Mouse (Mus musculus) adrenal gland, postnatal 14 days (tissue): ENCODE measurements around the gene Colca2. TPM values are rescaled to one million over a fixed set of nuclear protein-coding genes. Genes with fewer than 3 reads are reported as not detected.

Experiments
- DNase-seq: peaks from one replicate; pipeline ENCODE4 v3.0.0; 2021; ENCODE audit warnings: mixed read lengths
- total RNA-seq: library from RNA; stranded (reverse); gene quantifications from 2 replicates; pipeline ENCODE4 v1.2.3, GENCODE M21; 2021

The Colca2 gene
- total RNA-seq, 1 experiment from 2014 or later = 2.9 TPM

GRCm38 (mm10) chr9:51272102-51272501 is 6.3 kb downstream of the Colca2 start:
- DNase-seq = no peak

- DNase-seq = no peak
Measured at GRCm38 (mm10) chr9:51271073-51271472, 7.3 kb downstream of the Colca2 start.

GRCm38 (mm10) chr9:51268852-51269251 is 9.5 kb downstream of the Colca2 start:
- DNase-seq = no peak

- DNase-seq = no peak
Measured at GRCm38 (mm10) chr9:51258426-51258825, 19.9 kb downstream of the Colca2 start.

- peak; percentile 44 for DNase-seq
Measured at GRCm38 (mm10) chr9:51256780-51257502, 21.4 kb downstream of the Colca2 start.

GRCm38 (mm10) chr9:51238741-51239385 is 39.5 kb downstream of the Colca2 start:
- no peak for DNase-seq

GRCm38 (mm10) chr9:51232163-51232562 is 46.2 kb downstream of the Colca2 start:
- DNase-seq = peak; percentile 2

- DNase-seq = no peak
Measured at GRCm38 (mm10) chr9:51230701-51231389, 47.5 kb downstream of the Colca2 start.

- DNase-seq = no peak
Measured at GRCm38 (mm10) chr9:51225636-51226166, 52.7 kb downstream of the Colca2 start.

Other genes starting within 250 kb of the Colca2 start
- gene Btg4, start 217.7 kb downstream of the Colca2 start, total RNA-seq = not detected in 2 replicates
- gene Layn, start 201.5 kb downstream of the Colca2 start, total RNA-seq = 8.2 and 8.6 TPM in 2 replicates
- not detected in 2 replicates for gene 4833427G06Rik, start 176.5 kb downstream of the Colca2 start, total RNA-seq
- gene Gm32742, start 113.1 kb downstream of the Colca2 start, total RNA-seq = not detected in 2 replicates
- gene Pou2af1, start 64.9 kb downstream of the Colca2 start, total RNA-seq = 1.6 and 7.5 TPM in 2 replicates
- 1.0 TPM in 1 of 2 replicates, not detected in the other for gene 1810046K07Rik, start 50.3 kb upstream of the Colca2 start, total RNA-seq